Mouse (Mus musculus) left cerebral cortex, postnatal 25 days (tissue): ENCODE measurements at regions not wholly inside any gene's neighbourhood (a gene's known extent, or its start where the extent isn't known, plus 50 kb on each side); places are given as distances from the start of the nearest gene placed in this dataset.

Source experiments
- DNase-seq, 2 experiments: peaks; one replicate each; pipeline ENCODE4 v3.0.0; 2022; ENCODE audit warnings: low spot score in 2 of 2, mixed read lengths in 1 of 2
- intact Hi-C: fragments of 180-260 bp; cut with DNase I; formaldehyde crosslinking; loops from one replicate; pipeline ENCODE4 v1.15.1; 2025

- DNase-seq: no peak
- intact Hi-C loops: no loop called here
These were observed 152.2 kb downstream of the H2al1j start for GRCm38 (mm10) chrX:11479696-11480339.

- intact Hi-C loops: no loop called here
These were observed 154.5 kb downstream of the H2al1j start for GRCm38 (mm10) chrX:11482141-11482540.

GRCm38 (mm10) chrX:11486588-11486987 lies 159.0 kb downstream of the H2al1j start:
- no peak for DNase-seq
- intact Hi-C loops: no loop called here

More at GRCm38 (mm10) chrX:11482141-11482540, 154.5 kb downstream of the H2al1j start:
- no peak for DNase-seq

GRCm38 (mm10) chrX:11487876-11488275 lies 160.3 kb downstream of the H2al1j start:
- intact Hi-C loops: no loop called here
- no peak for DNase-seq

GRCm38 (mm10) chrX:11490146-11490693 lies 162.6 kb downstream of the H2al1j start:
- intact Hi-C loops: no loop called here
- no peak for DNase-seq

- intact Hi-C loops: no loop called here
- no peak for DNase-seq
These were observed 163.6 kb downstream of the H2al1j start for GRCm38 (mm10) chrX:11491235-11491634.

- DNase-seq: no peak
- intact Hi-C loops: no loop called here
These were observed 164.2 kb downstream of the H2al1j start for GRCm38 (mm10) chrX:11491676-11492391.

GRCm38 (mm10) chrX:11493526-11494245 lies 166.1 kb downstream of the H2al1j start:
- DNase-seq: no peak
- intact Hi-C loops: no loop called here

GRCm38 (mm10) chrX:11494246-11494630 lies 166.6 kb downstream of the H2al1j start:
- intact Hi-C loops: no loop called here
- peak; percentile 12 to 52 for DNase-seq

- no peak for DNase-seq
- intact Hi-C loops: no loop called here
These were observed 184.8 kb downstream of the H2al1j start for GRCm38 (mm10) chrX:11512439-11512838.

- intact Hi-C loops: no loop called here
These were observed 185.3 kb downstream of the H2al1j start for GRCm38 (mm10) chrX:11512928-11513327.

GRCm38 (mm10) chrX:11523791-11524190 lies 196.2 kb downstream of the H2al1j start:
- DNase-seq: no peak
- intact Hi-C loops: no loop called here

More at GRCm38 (mm10) chrX:11512928-11513327, 185.3 kb downstream of the H2al1j start:
- DNase-seq: no peak

GRCm38 (mm10) chrX:11525326-11525725 lies 197.7 kb downstream of the H2al1j start:
- intact Hi-C loops: no loop called here
- peak; percentile 5 to 70 for DNase-seq

GRCm38 (mm10) chrX:11528589-11528988 lies 201.0 kb downstream of the H2al1j start:
- intact Hi-C loops: no loop called here
- no peak for DNase-seq

GRCm38 (mm10) chrX:11529221-11529620 lies 201.6 kb downstream of the H2al1j start:
- no peak for DNase-seq
- intact Hi-C loops: no loop called here

- intact Hi-C loops: no loop called here
- DNase-seq: no peak
These were observed 205.2 kb downstream of the H2al1j start for GRCm38 (mm10) chrX:11532817-11533216.

GRCm38 (mm10) chrX:11533871-11534270 lies 206.2 kb downstream of the H2al1j start:
- DNase-seq: peak in 1 of 2 experiments; percentile 74
- intact Hi-C loops: no loop called here

GRCm38 (mm10) chrX:11541011-11541410 lies 213.4 kb downstream of the H2al1j start:
- DNase-seq: no peak

GRCm38 (mm10) chrX:11550164-11550851 lies 222.7 kb downstream of the H2al1j start:
- no peak for DNase-seq
- intact Hi-C loops: no loop called here

More at GRCm38 (mm10) chrX:11541011-11541410, 213.4 kb downstream of the H2al1j start:
- intact Hi-C loops: no loop called here

- DNase-seq: peak in 1 of 2 experiments; percentile 9
- intact Hi-C loops: no loop called here
These were observed 224.6 kb downstream of the H2al1j start for GRCm38 (mm10) chrX:11552177-11552576.
